Mouse (Mus musculus): ENCODE measurements at regions not wholly inside any gene's neighbourhood (a gene's known extent, or its start where the extent isn't known, plus 50 kb on each side); places are given as distances from the start of the nearest gene placed in this dataset.

DNA sequence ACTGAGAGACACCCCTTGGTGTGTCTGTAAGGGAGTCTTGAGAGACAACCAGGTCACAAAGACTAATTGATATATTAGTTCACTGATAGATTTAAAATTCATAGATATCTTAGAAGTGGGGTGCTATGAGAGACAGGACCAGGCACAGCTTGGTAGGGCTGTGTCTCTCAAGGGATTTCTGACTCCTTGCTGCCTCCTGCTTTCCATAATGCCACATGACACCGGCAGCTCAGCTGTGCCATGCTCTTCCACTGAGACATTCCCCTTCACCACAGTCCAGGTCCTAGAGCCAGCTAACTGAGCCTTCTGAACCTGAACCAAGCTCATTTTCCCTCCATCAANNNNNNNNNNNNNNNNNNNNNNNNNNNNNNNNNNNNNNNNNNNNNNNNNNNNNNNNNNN is 320.9 kb downstream of the Cdh26 start:
- TF ChIP-seq POLR2A (IDR thresholded peaks at IDR 0.05; ENCODE audit: borderline replicate concordance, extremely low read depth, low read depth, low read length) (no peak), CTCF (IDR thresholded peaks at IDR 0.05; ENCODE audit: insufficient read depth, low read length) (no peak)
